Mouse (Mus musculus) liver, embryonic 14.5 days (tissue): ENCODE results near the gene Ppcs.
A peak's percentile ranks its signal among the peaks of the same experiment; 100 is the strongest.

Experiments used
- CTCF ChIP-seq: IDR thresholded peaks from 2 replicates; pipeline ENCODE4 v1.5.1; 2016; ENCODE audit warnings: antibody characterized with exemption, low read depth, control low read depth
- EP300 ChIP-seq: IDR thresholded peaks from 2 replicates; pipeline ENCODE4 v1.6.1; 2016; ENCODE audit warnings: antibody characterized with exemption, low read depth

- TF ChIP-seq CTCF (peak; percentile 82), EP300 (no peak)
These were observed 8.5 kb upstream of the Ppcs start for GRCm38 (mm10) chr4:119430678-119431077.
